Mouse (Mus musculus) bone marrow, adult 2 months (tissue): ENCODE results near the gene Cd3e.

Experiments used
- CTCF ChIP-seq: fragments of 200-500 bp; IDR thresholded peaks from 2 replicates; pipeline ENCODE4 v1.5.1; 2011; ENCODE audit warnings: low read length, control low read depth; ENCODE audit not compliant: control insufficient read depth, insufficient read depth
- POLR2A ChIP-seq: fragments of 200-500 bp; IDR thresholded peaks from 2 replicates; pipeline ENCODE4 v1.6.1; 2011; ENCODE audit warnings: low read depth, mild to moderate bottlenecking, control low read depth, low read length, borderline replicate concordance; ENCODE audit not compliant: control insufficient read depth

DNA sequence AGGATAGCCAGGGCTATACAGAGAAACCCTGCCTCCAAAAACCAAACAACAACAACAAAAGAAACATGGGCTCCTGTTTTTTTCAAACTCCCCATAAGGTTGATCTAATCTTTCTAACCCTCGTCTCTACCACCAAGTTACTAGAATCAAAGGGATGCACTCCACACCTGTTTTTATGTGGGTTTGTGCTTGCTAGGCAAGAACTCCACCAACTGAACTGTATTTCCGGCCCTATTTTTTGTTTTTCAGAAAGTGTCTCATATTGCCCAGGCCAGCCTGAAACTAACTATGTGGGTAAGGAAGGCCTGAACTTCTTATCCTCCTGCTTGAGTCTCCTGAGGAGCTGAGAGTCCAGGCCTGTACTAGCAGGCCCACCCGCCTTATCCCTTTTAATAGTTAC lies 55.0 kb downstream of the Cd3e start:
- TF ChIP-seq CTCF: no peak
- TF ChIP-seq POLR2A: no peak
